Mouse (Mus musculus) spleen, adult 2 months (tissue): ENCODE data around the gene Prkce. TPM values are rescaled to one million over a fixed set of nuclear protein-coding genes. Genes with fewer than 3 reads are reported as not detected.

ENCODE experiments used
- DNase-seq, 2 experiments: peaks; one replicate each; pipeline versions ENCODE4 v3.0.0 to v3.0.0-alpha.2; 2012 to 2021; ENCODE audit warnings: low spot score in 2 of 2, low read depth in 1 of 2
- H3K27ac ChIP-seq: fragments of 200-500 bp; 2 replicates; pipeline ENCODE4 v1.5.1; 2012; ENCODE audit warnings: low read length, inconsistent platforms; ENCODE audit not compliant: insufficient read depth
- H3K27me3 ChIP-seq: fragments of 200-500 bp; 2 replicates; pipeline ENCODE4 v1.6.1; 2012; ENCODE audit warnings: mild to moderate bottlenecking, moderate library complexity, low read length, inconsistent platforms; ENCODE audit not compliant: control insufficient read depth, insufficient read depth
- H3K36me3 ChIP-seq: fragments of 200-500 bp; 2 replicates; pipeline ENCODE4 v1.6.1; 2012; ENCODE audit warnings: mild to moderate bottlenecking, low read length, inconsistent platforms; ENCODE audit not compliant: control insufficient read depth, insufficient read depth
- H3K4me1 ChIP-seq: fragments of 200-500 bp; 2 replicates; pipeline ENCODE4 v1.6.1; 2011; ENCODE audit warnings: inconsistent platforms; ENCODE audit not compliant: control insufficient read depth, insufficient read depth, insufficient read length
- H3K4me3 ChIP-seq: fragments of 200-500 bp; 2 replicates; pipeline ENCODE4 v1.5.1; 2011; ENCODE audit warnings: mild to moderate bottlenecking, inconsistent platforms; ENCODE audit not compliant: insufficient read depth, insufficient read length; ENCODE audit errors: extremely low read depth
- CTCF ChIP-seq: fragments of 200-500 bp; IDR thresholded peaks from 2 replicates; pipeline ENCODE4 v1.5.1; 2011; ENCODE audit warnings: mild to moderate bottlenecking, inconsistent platforms; ENCODE audit not compliant: insufficient read depth, insufficient read length, insufficient replicate concordance; ENCODE audit errors: extremely low read depth
- POLR2A ChIP-seq: fragments of 200-500 bp; IDR thresholded peaks from 2 replicates; pipeline ENCODE4 v1.6.1; 2011; ENCODE audit warnings: low read depth, low read length, inconsistent platforms
- WGBS: fragments of 180-500 bp; shearing (Covaris S2); methylation state at CpG from one replicate; pipeline ENCODE4 v1.1.7; 2018; 5-methylcytosine and 5-hydroxymethylcytosine counted together
- polyA plus RNA-seq: library from polyadenylated mRNA; depleted of rRNA; stranded (reverse); fragments of >200 nt; gene quantifications from 2 replicates; pipeline ENCODE4 v1.2.3, GENCODE M21; 2012

Prkce gene
- polyA plus RNA-seq, 1 experiment = 4.8 TPM

- H3K4me1 ChIP-seq = peaks cover 34% of the 10 kb centered on the region
- H3K4me3 ChIP-seq = peak overlapping the region; percentile 14
- TF ChIP-seq CTCF (no peak), POLR2A (no peak)
- 16% methylated on average over 4 of the region's 4 CpGs for WGBS
- no peaks in the 10 kb centered on the region for H3K27me3 ChIP-seq
- DNase-seq = no peak
- H3K36me3 ChIP-seq = no peaks in the 10 kb centered on the region
- H3K27ac ChIP-seq = peak overlapping the region; percentile 83
These were observed 186.5 kb downstream of the Prkce start for GRCm38 (mm10) chr17:86354101-86354500.

- 65% methylated on average over 3 of the region's 3 CpGs for whole genome bisulfite sequencing
These were observed 187.3 kb downstream of the Prkce start for GRCm38 (mm10) chr17:86354896-86355295.

GRCm38 (mm10) chr17:86355318-86355717 lies 187.7 kb downstream of the Prkce start:
- 88% methylated on average over 2 of the region's 2 CpGs for whole genome bisulfite sequencing
- no peak overlapping the region for H3K4me3 ChIP-seq
- no peaks in the 10 kb centered on the region for H3K27me3 ChIP-seq
- H3K4me1 ChIP-seq = peaks cover 39% of the 10 kb centered on the region
- no peak for DNase-seq
- no peak for TF ChIP-seq POLR2A
- no peak for TF ChIP-seq CTCF
- H3K27ac ChIP-seq = no peak overlapping the region
- H3K36me3 ChIP-seq = no peaks in the 10 kb centered on the region

More at GRCm38 (mm10) chr17:86354896-86355295, 187.3 kb downstream of the Prkce start:
- no peak for DNase-seq
- H3K4me1 ChIP-seq = peaks cover 39% of the 10 kb centered on the region
- no peaks in the 10 kb centered on the region for H3K36me3 ChIP-seq
- TF ChIP-seq POLR2A (no peak), CTCF (no peak)
- no peak overlapping the region for H3K27ac ChIP-seq
- H3K4me3 ChIP-seq = no peak overlapping the region
- H3K27me3 ChIP-seq = no peaks in the 10 kb centered on the region

- no peaks in the 10 kb centered on the region for H3K36me3 ChIP-seq
- H3K4me1 ChIP-seq = peaks cover 34% of the 10 kb centered on the region
- WGBS = 84% methylated on average over 7 of the region's 7 CpGs
- TF ChIP-seq CTCF (no peak), POLR2A (no peak)
- H3K27ac ChIP-seq = no peak overlapping the region
- H3K4me3 ChIP-seq = no peak overlapping the region
- DNase-seq = no peak
- H3K27me3 ChIP-seq = no peaks in the 10 kb centered on the region
These were observed 188.3 kb downstream of the Prkce start for GRCm38 (mm10) chr17:86355772-86356451.

GRCm38 (mm10) chr17:86358388-86358787 lies 190.8 kb downstream of the Prkce start:
- Histone ChIP-seq H3K4me3 (no peak overlapping the region), H3K27me3 (no peaks in the 10 kb centered on the region), H3K27ac (peak overlapping the region; percentile 29; the same call in 1 of the 2 replicates), H3K4me1 (peaks cover 24% of the 10 kb centered on the region), H3K36me3 (no peaks in the 10 kb centered on the region)
- DNase-seq = peak in 1 of 2 experiments; percentile 28
- 25% methylated on average over 5 of the region's 5 CpGs for WGBS
- TF ChIP-seq CTCF (no peak), POLR2A (no peak)

GRCm38 (mm10) chr17:86358847-86359246 lies 191.3 kb downstream of the Prkce start:
- H3K27me3 ChIP-seq = no peaks in the 10 kb centered on the region
- H3K4me1 ChIP-seq = peaks cover 24% of the 10 kb centered on the region
- peak overlapping the region; percentile 29; the same call in 1 of the 2 replicates for H3K27ac ChIP-seq
- WGBS = 73% methylated on average over 4 of the region's 4 CpGs
- H3K36me3 ChIP-seq = no peaks in the 10 kb centered on the region
- TF ChIP-seq CTCF (no peak), POLR2A (no peak)
- DNase-seq = no peak
- no peak overlapping the region for H3K4me3 ChIP-seq

- H3K4me1 ChIP-seq = peaks cover 21% of the 10 kb centered on the region
- no peaks in the 10 kb centered on the region for H3K27me3 ChIP-seq
- no peak for DNase-seq
- TF ChIP-seq CTCF (no peak), POLR2A (no peak)
- WGBS = 70% methylated on average over 3 of the region's 3 CpGs
- no peak overlapping the region for H3K27ac ChIP-seq
- H3K36me3 ChIP-seq = no peaks in the 10 kb centered on the region
- no peak overlapping the region for H3K4me3 ChIP-seq
These were observed 193.3 kb downstream of the Prkce start for GRCm38 (mm10) chr17:86360849-86361248.
